Mouse (Mus musculus): ENCODE results near the gene Agbl4. TPM values are rescaled to one million over a fixed set of nuclear protein-coding genes. Genes with fewer than 3 reads are reported as not detected.

Gene Agbl4
- total RNA-seq, 2 experiments from 2014 or later: 0.28 to 0.34 TPM

DNA sequence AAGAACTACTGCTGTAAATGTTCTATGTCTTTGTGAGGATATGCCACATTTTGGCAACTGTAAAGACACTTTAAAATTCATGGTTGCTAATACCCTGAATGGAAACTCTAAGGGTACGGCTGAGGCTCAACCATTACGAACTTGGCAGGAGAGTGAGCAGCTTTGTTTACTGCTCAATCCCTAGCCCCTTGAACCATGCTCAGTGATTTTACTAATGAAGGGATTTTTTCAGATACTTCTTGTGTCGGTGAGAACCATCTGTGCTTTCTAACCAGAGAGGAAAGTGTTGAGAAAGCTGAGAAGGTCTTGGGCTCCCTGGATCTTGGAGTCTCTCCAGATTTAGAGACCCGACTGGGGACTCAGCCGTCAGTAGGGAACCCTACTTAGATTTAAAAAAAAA, 1286.4 kb downstream of the Agbl4 start:
- no peak for DNase-seq (ENCODE audit: low spot score)
- intact Hi-C loops (cut with DNase I): no loop called here

DNA sequence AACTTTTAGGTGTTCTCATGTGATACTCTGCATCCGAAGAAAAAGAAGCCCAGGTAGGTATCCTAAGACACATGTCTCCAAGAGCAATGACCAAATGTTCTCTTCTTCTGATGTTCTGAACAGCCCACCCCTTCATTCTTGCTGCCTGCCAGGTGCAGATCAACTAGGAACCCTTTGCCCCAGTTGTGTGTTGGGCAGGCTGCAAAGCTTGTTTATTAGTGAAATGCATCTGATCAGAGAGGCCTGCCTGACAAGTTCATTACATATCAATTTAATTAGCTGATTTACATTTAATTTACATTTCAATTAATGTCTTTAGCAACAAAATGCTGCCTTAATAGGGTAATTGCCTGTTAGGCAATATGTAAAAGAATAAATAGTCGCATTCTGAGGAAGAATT, 1288.5 kb downstream of the Agbl4 start:
- intact Hi-C loops (cut with DNase I): no loop called here
- no peak for DNase-seq (ENCODE audit: low spot score)

DNA sequence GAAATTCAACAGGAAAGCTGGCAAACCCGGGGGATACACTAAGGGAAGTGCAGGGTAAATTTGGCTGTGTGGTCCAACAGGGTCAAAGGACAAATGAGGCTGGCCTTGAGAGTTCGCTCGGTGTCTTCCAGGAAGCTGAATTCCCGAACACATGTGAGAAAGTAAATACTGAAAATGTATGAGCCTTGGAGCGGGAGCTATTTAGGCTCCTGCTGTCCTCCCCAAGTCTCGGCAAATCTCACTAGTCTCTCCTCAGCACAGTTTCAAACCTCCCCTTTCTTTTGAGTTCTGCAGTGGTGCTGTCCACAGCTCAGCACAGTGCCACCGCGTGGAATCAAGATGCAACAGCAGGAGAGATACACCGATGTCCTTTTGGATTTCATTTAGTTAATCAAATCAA, 1289.5 kb downstream of the Agbl4 start:
- no peak for DNase-seq (ENCODE audit: low spot score)
- intact Hi-C loops (cut with DNase I): no loop called here

DNA sequence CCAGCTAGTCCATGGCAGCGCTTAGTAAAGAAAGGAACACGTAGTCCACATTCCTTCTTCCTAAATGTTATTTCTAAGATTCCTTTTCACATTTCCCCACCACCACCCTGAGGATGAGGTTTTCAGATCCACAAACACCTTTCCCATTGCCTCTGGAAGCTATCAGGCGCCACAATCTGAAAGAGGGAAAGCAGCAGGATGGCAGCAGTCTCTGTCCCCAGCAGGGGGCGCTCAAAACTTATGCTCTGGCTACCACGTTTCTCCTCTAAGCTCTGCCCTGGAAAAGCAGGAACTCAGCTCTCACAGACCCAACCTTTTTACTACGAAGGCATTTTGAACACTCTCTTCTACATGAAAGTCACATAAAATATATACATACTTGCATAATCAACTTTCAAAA, 1290.2 kb downstream of the Agbl4 start:
- intact Hi-C loops (cut with DNase I): no loop called here
- DNase-seq (ENCODE audit: low spot score): peak; percentile 32

DNA sequence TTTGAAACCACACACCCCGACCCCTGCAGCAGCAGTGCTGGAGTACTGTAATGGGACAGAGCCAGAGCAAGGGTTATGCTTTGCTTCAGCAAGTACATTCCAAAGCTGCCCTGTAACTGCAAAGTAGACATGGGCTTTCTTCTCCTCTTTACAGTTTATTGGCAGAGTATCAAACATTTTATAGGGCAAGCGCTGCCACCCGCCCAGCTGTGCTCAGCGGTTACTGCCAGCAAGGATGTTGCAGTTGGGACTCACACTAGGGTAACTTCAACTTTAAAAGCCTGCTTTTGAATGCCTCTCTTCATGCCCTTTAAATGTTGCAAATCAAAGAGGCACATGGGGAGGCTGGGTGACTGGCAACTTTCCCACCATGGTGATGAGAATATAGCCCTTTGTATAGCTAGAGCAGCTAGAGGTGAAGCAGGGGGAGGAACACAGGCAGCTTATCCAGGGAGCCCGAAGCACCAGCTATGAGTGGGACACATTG, 1293.6 kb downstream of the Agbl4 start:
- no peak for DNase-seq (ENCODE audit: low spot score)
- intact Hi-C loops (cut with DNase I): no loop called here

GRCm38 (mm10) chr4:111701381-111701780, 1303.9 kb downstream of the Agbl4 start:
- no peak for DNase-seq (ENCODE audit: low spot score)
- intact Hi-C loops (cut with DNase I): no loop called here

DNA sequence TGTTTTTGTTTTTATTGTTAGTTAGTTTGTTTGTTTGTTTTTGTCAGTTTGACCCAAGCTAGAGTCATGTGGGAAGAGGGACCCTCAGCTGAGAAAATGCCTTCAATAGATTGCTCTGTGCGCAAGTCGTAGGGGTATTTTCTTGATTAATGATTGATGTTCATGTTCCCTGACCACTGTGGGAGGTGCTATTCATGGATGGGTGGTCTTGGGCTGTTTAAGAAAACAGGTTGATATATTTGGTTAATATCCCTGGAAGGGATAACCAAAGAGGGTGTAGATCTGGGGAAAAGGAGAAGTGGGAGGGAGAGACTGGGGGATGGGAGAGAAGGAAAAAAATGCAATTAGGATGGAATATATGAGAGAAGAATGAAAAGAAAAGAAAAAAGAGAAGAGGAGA, 1306.7 kb downstream of the Agbl4 start:
- no peak for DNase-seq (ENCODE audit: low spot score)
- intact Hi-C loops (cut with DNase I): no loop called here

DNA sequence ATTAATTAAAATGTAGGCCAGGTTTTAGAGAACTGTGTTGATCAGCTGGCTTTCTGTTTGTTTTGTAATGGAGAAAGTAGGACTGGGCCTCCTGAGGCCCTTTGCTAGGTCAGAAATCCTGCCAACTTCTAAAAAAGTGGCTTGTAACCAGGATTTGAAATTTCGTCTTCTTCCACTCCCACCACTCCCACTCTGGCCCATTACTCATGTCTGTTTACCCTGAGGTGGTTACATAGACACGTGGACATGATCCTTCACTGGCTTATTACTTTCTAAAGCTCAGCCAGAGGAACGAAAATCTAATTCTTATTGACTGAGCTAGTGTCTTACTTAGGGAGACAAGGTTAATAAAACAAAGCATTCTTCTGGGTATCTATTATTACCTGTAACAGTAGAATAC, 1307.5 kb downstream of the Agbl4 start:
- no peak for DNase-seq (ENCODE audit: low spot score)
- intact Hi-C loops (cut with DNase I): no loop called here

Other genes with a start within 250 kb of the Agbl4 start
- under 1 TPM; 0.08 to 0.14 TPM for gene Elavl4, start 45.8 kb upstream of the Agbl4 start, total RNA-seq (2021)